Mouse (Mus musculus) liver, embryonic 13.5 days (tissue): ENCODE measurements at regions not wholly inside any gene's neighbourhood (a gene's known extent, or its start where the extent isn't known, plus 50 kb on each side); places are given as distances from the start of the nearest gene placed in this dataset.

ENCODE experiments used
- ATAC-seq: fragments of 200-750 bp; cut with Nextera tagmentation; 2 replicates; pipeline ENCODE4 v1.8.0; 2017; ENCODE audit warnings: low read depth, mild to moderate bottlenecking, moderate number of reproducible peaks, moderate library complexity
- DNase-seq: peaks from one replicate; pipeline ENCODE4 v3.0.0; 2022
- H3K27ac ChIP-seq: fragments of 300-500 bp; sonication (generic); 2 replicates; pipeline ENCODE4 v1.5.1; 2015; ENCODE audit warnings: moderate library complexity, mild to moderate bottlenecking, inconsistent platforms
- H3K27me3 ChIP-seq: fragments of 300-500 bp; sonication (generic); 2 replicates; pipeline ENCODE4 v1.6.1; 2015; ENCODE audit warnings: mild to moderate bottlenecking, inconsistent platforms
- H3K36me3 ChIP-seq: fragments of 300-500 bp; sonication (generic); 2 replicates; pipeline ENCODE4 v1.6.1; 2015; ENCODE audit warnings: mild to moderate bottlenecking, inconsistent platforms
- H3K4me1 ChIP-seq: fragments of 300-500 bp; sonication (generic); replicated peaks from 2 replicates; pipeline ENCODE4 v1.6.1; 2015; ENCODE audit warnings: inconsistent platforms
- H3K4me2 ChIP-seq: fragments of 300-500 bp; sonication (generic); 2 replicates; pipeline ENCODE4 v1.6.1; 2015; ENCODE audit warnings: inconsistent platforms, mild to moderate bottlenecking, moderate library complexity
- H3K4me3 ChIP-seq: fragments of 300-500 bp; sonication (generic); replicated peaks from 2 replicates; pipeline ENCODE4 v1.5.1; 2015; ENCODE audit warnings: mild to moderate bottlenecking, inconsistent platforms
- H3K9ac ChIP-seq: fragments of 300-500 bp; sonication (generic); 2 replicates; pipeline ENCODE4 v1.6.1; 2015; ENCODE audit warnings: mild to moderate bottlenecking, inconsistent platforms
- H3K9me3 ChIP-seq: fragments of 300-500 bp; sonication (generic); replicated peaks from 2 replicates; pipeline ENCODE4 v1.6.1; 2016; ENCODE audit warnings: inconsistent platforms
- WGBS: fragments of 180-500 bp; shearing (Covaris S2); methylation state at CpG from one replicate; pipeline ENCODE4 v1.1.7; 2015; ENCODE audit not compliant: insufficient replicate concordance; 5-methylcytosine and 5-hydroxymethylcytosine counted together

DNA sequence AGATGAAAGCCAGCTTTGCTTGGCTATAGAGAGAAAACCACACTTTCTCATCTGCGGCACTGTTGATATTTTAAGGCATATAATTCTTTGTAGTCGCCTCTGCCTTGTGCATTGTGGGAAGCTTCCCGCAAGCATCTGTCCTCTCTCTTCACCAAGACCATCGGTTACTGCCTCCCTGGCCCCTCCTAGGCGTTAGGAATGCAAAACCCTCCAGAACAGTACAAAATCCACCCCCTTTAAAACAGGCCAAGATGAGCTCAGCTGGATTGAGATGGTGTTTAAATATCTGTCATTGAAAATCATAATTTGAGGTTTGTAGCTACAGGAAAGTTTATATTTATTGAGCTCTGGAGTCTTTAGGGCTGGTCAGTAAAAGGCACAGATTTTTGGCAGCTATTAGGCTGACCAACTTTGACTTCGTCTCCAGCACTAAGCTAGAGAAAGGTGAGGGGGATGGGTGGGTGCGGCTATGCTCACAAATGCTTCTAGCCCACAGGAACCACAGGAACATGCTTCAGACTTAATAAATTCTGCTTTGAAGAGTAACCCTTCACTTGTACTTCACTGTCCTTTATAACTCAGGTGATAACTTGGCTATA is 856.7 kb upstream of the Adgrl2 start:
- Histone ChIP-seq H3K9me3 (no peaks in the 10 kb centered on the region), H3K9ac (no peak overlapping the region), H3K4me1 (no peaks in the 10 kb centered on the region), H3K27me3 (no peaks in the 10 kb centered on the region), H3K4me2 (no peak overlapping the region), H3K4me3 (no peak overlapping the region), H3K36me3 (no peaks in the 10 kb centered on the region), H3K27ac (no peak overlapping the region)
- ATAC-seq (no peak), DNase-seq (no peak)
- 53% methylated on average over 7 of the region's 7 CpGs for WGBS

DNA sequence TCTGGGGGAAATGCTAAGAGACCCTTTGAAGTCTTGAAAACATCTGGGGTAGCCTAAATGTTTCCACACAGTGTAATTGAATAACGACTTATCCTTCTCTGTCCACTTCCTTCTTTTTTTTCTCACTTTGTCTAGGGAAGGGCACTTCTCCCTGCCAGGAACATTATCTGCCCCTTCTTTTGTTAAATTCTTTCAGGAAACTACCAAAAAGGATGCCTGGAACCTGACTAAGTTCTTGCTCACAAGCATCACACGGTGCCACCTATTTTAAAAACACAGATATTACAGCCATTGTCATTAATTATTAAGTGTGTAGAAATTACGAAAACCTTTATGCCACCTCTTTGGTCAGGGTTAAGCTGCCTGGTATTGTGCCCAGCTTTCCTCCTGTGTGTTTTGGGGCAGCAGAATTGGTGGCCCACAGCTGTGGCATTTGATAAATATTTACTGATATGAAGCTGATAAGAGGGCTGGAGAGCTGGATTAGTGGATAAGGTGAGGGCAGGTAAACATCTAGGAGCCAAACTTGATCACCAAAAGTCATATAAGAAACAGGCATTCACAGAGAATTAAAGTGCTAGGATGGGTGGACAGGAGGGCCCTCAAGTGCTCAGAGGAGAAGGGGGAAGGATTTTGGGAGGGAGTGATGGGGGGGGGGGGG is 855.6 kb upstream of the Adgrl2 start:
- Histone ChIP-seq H3K4me3 (no peak overlapping the region), H3K4me1 (no peaks in the 10 kb centered on the region), H3K4me2 (no peak overlapping the region), H3K36me3 (no peaks in the 10 kb centered on the region), H3K27ac (no peak overlapping the region), H3K27me3 (no peaks in the 10 kb centered on the region), H3K9ac (no peak overlapping the region), H3K9me3 (no peaks in the 10 kb centered on the region)
- ATAC-seq: no peak
- 29% methylated on average over 3 of the region's 3 CpGs for WGBS
- DNase-seq: no peak

DNA sequence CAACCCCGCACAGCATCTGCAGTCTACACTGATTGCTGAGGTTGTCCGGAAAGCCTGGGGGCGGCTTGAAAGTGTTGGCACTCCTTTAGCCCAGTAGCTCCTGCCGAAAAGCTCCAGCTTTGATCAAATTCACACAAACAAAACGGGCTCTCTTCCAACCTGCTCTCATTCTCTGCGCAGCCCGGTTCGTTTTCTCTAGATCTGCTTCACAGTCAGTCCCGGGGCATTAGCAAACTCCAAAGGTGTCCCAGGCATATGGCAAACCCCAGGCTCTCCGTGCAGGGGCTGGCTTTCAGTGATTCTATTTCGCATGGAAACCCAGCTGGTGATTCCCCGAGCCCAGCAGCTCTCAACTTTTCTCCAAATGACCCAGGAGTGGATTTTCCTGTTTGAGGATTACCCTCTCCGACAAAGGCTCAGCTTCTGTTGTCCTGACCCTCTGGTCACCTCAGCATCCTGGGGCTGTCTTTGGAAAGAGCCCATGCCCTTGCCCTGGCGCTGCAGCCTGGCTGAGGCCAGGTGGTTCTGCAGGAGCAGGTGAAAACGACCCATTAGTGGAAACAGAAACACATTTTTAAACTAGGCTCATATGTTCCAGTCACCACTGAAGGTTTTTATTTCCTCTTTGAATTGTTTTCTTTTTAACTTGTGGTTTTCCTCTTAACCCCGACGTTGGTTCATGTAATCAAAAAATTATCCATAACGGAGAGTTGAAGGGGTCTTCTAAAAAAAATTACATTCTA is 854.9 kb upstream of the Adgrl2 start:
- H3K4me3 ChIP-seq: no peak overlapping the region
- no peak overlapping the region for H3K9ac ChIP-seq
- H3K4me2 ChIP-seq: peak overlapping the region; percentile 23
- DNase-seq (no peak), ATAC-seq (no peak)
- no peaks in the 10 kb centered on the region for H3K4me1 ChIP-seq
- no peak overlapping the region for H3K27ac ChIP-seq
- no peaks in the 10 kb centered on the region for H3K27me3 ChIP-seq
- WGBS: 11% methylated on average over 18 of the region's 18 CpGs
- no peaks in the 10 kb centered on the region for H3K9me3 ChIP-seq
- no peaks in the 10 kb centered on the region for H3K36me3 ChIP-seq

DNA sequence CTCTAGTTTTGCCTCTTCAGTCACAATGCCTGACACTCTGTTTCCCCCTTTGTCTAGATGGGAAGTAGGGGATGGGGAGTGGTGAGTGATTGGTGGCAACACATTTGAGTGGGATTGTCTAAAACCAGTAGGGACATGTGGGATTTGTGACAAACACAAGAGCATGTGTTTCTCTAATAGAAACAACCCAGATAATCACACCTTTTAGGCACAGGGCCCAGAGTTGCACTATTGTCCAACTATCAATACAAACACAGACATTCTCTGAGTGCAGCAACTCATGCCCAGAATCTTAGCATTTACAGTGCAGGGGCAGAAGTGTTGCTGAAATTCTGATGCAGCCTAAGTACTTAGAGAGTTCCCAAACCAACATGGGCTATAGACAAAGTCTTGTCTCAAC is 847.6 kb upstream of the Adgrl2 start:
- H3K27me3 ChIP-seq: no peaks in the 10 kb centered on the region
- ATAC-seq (no peak), DNase-seq (no peak)
- no peak overlapping the region for H3K4me3 ChIP-seq
- no peak overlapping the region for H3K4me2 ChIP-seq
- no peaks in the 10 kb centered on the region for H3K4me1 ChIP-seq
- no peak overlapping the region for H3K9ac ChIP-seq
- no peak overlapping the region for H3K27ac ChIP-seq
- no peaks in the 10 kb centered on the region for H3K36me3 ChIP-seq
- no peaks in the 10 kb centered on the region for H3K9me3 ChIP-seq

DNA sequence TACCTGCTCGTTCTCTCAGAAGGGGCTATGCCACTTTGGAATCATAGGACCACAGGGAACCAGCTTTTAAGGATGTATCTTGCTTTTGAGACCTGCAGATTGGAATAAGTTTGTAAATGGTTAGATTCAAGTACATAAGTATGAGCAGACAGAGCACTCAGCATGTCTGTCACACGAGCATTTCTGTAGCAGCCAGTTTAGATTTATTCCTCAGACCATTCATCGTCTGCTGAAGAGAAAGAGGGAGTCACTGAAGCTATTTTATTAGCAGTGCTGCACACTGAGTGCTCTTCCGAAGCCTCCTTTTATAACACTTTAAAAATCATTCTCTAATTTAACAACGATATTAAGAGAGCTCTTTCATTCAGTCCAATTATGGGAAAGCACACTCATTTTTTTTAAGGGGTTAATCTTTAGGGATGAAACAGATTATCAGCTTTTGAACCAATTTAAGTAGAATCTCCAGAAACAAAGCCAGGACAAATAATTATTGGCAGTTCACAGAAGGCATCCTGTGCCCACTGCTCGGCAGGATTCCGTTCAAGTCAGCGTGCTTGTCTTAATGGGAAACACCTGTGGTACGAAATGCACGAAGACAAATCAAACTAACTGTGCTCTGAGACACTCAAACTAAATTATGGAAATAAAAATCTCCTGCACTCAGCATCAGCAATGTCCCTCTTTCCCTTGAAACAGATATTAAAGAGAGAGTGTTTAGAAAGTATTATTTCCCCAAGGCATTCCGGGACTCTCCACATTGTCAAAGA is 846.3 kb upstream of the Adgrl2 start:
- H3K27me3 ChIP-seq: no peaks in the 10 kb centered on the region
- H3K9me3 ChIP-seq: no peaks in the 10 kb centered on the region
- no peak overlapping the region for H3K4me3 ChIP-seq
- no peak overlapping the region for H3K27ac ChIP-seq
- WGBS: 73% methylated on average over 11 of the region's 11 CpGs
- no peaks in the 10 kb centered on the region for H3K4me1 ChIP-seq
- no peak overlapping the region for H3K9ac ChIP-seq
- no peak overlapping the region for H3K4me2 ChIP-seq
- ATAC-seq: no peak
- no peaks in the 10 kb centered on the region for H3K36me3 ChIP-seq
- no peak for DNase-seq

DNA sequence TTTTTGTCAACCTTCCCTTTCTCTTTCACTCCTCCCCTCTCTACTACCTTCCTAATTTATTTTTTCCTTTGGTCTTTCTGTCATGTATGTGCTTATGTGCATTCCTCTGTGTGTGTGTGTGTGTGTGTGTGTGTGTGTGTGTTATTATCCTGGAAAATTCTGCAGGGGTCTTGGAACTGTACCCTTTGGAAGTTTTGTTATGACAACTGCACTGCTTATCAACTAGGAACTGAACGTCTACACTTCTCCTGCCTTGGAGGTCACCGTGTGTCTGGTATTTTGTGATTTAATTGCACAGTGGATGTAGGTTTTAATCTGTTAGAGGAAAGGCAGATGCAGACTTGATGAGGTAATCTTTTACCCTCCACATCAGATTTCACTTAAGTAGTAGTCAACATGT is 836.8 kb upstream of the Adgrl2 start:
- DNase-seq (no peak), ATAC-seq (no peak)
- Histone ChIP-seq H3K4me3 (no peak overlapping the region), H3K9ac (no peak overlapping the region), H3K27me3 (no peaks in the 10 kb centered on the region), H3K4me1 (no peaks in the 10 kb centered on the region), H3K9me3 (no peaks in the 10 kb centered on the region), H3K4me2 (no peak overlapping the region), H3K27ac (no peak overlapping the region), H3K36me3 (no peaks in the 10 kb centered on the region)
- 48% methylated on average over 2 of the region's 2 CpGs for WGBS

DNA sequence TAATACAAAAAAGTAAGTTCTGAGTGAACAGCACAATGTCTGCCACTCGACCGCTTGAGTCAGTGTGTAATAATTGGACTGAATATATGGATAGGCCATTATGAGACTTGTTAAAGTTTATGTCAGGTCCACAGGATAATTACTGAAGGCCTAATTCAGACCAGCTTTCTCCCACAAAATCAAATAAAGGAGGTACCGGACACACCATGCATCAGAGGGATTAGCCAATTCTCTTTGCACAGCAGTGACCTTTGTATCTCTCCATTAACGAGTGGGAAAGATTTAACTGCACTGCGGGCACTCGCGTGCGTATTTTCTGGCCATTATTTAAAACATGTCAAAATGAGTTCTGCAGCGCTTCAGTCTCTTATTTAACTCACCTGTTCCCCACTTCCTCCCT is 836.4 kb upstream of the Adgrl2 start:
- Histone ChIP-seq H3K4me3 (no peak overlapping the region), H3K27ac (no peak overlapping the region), H3K9ac (no peak overlapping the region), H3K36me3 (no peaks in the 10 kb centered on the region), H3K27me3 (no peaks in the 10 kb centered on the region), H3K4me1 (no peaks in the 10 kb centered on the region), H3K4me2 (no peak overlapping the region), H3K9me3 (no peaks in the 10 kb centered on the region)
- ATAC-seq: no peak
- 69% methylated on average over 9 of the region's 9 CpGs for WGBS
- DNase-seq: no peak

DNA sequence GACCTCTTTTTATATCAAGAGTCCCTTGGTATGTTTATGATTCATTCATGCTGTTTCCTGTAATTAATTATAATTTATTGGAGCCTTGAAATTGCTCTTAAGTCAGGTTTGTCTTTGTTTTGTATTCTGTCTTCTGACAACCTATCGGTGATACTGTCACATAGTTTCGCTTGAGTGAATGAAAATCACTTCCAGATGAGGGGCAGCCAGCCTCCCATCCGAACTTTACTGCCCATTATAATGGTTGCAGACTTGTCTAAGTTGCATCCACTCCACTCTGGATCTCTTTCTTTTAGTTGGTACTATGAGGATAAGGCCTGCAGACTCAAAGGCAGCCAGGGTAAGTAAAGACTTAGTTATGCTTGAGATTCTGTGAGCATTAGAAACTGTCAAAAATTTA is 830.3 kb upstream of the Adgrl2 start:
- no peak for ATAC-seq
- no peak for DNase-seq

DNA sequence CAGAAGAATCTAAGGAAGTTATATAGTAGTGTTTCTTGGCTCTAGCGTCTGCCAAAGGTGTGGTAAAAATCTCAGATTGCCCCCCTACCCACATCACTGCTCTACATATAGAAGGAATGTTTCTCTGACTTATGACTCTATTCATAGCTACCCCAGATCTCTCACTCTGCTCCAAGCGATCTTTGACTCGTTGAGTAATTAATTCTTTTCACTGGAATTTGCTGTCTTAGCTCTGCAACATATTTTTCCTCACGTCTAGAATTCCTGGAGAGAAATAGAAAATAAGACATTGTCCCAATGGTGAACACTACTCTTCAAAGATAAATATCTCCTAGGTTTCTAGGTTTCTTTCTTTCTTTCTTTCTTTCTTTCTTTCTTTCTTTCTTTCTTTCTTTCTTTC is 829.5 kb upstream of the Adgrl2 start:
- DNase-seq: no peak
- Histone ChIP-seq H3K4me2 (no peak overlapping the region), H3K9ac (no peak overlapping the region), H3K9me3 (no peaks in the 10 kb centered on the region), H3K4me1 (no peaks in the 10 kb centered on the region), H3K4me3 (no peak overlapping the region), H3K27ac (no peak overlapping the region), H3K27me3 (no peaks in the 10 kb centered on the region), H3K36me3 (no peaks in the 10 kb centered on the region)
- 63% methylated on average over 4 of the region's 4 CpGs for WGBS
- no peak for ATAC-seq

More for the DNA sequence above, 830.3 kb upstream of the Adgrl2 start:
- Histone ChIP-seq H3K4me2 (no peak overlapping the region), H3K9ac (no peak overlapping the region), H3K4me1 (no peaks in the 10 kb centered on the region), H3K9me3 (no peaks in the 10 kb centered on the region), H3K27ac (no peak overlapping the region), H3K4me3 (no peak overlapping the region), H3K27me3 (no peaks in the 10 kb centered on the region), H3K36me3 (no peaks in the 10 kb centered on the region)
- WGBS: 72% methylated on average over 3 of the region's 3 CpGs

DNA sequence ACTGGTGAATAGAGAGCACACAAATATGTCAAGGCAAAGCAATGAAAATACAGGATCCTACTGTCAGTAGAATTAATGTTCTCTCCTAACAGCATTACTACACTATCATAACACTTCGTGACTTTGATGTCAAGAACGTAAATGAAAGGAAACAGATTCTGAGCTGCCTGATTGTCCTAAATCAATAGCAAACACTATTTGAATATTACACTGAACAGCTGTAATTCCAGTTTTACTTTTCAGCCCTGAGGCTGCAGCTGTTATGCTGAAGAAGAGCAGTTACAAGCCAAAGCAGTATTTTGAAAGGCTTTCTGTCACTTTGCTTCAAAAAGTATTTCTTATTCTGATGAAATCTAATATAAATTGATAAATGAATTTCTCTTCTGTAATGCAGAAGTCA is 828.7 kb upstream of the Adgrl2 start:
- Histone ChIP-seq H3K4me1 (no peaks in the 10 kb centered on the region), H3K9ac (no peak overlapping the region), H3K27ac (no peak overlapping the region), H3K4me3 (no peak overlapping the region), H3K27me3 (no peaks in the 10 kb centered on the region), H3K4me2 (no peak overlapping the region), H3K36me3 (no peaks in the 10 kb centered on the region), H3K9me3 (no peaks in the 10 kb centered on the region)
- WGBS: 63% methylated on average over 2 of the region's 2 CpGs
- DNase-seq (no peak), ATAC-seq (no peak)

DNA sequence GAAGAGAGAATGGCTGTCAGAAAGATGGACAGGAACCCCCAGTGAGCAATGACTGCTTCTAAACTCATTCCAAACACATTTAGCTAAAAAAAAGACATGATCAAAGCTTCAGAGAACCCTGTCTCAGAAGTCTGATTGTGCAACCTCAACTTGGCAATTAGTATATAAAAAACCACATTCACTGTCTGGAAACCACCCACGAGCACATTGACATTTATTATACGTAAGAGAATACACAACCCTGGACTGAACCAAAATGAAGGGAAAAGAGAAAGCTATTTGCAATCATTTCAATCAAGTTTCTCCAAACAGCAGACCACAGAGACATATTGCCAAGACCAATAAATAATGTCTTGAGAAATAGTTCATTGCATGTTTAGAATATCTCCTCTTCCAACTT is 820.7 kb upstream of the Adgrl2 start:
- Histone ChIP-seq H3K9ac (no peak overlapping the region), H3K36me3 (no peaks in the 10 kb centered on the region), H3K4me2 (no peak overlapping the region), H3K27me3 (no peaks in the 10 kb centered on the region), H3K4me1 (no peaks in the 10 kb centered on the region), H3K9me3 (no peaks in the 10 kb centered on the region), H3K4me3 (no peak overlapping the region), H3K27ac (no peak overlapping the region)
- DNase-seq (no peak), ATAC-seq (no peak)
- WGBS: 69% methylated on average over 2 of the region's 2 CpGs
